Mouse (Mus musculus): Measurements from ENCODE around the gene 4933406M09Rik. TPM values are rescaled to one million over a fixed set of nuclear protein-coding genes. Genes with fewer than 3 reads are reported as not detected.

The 4933406M09Rik gene
- polyA plus RNA-seq, 3 experiments from 2014 or later = not detected

DNA sequence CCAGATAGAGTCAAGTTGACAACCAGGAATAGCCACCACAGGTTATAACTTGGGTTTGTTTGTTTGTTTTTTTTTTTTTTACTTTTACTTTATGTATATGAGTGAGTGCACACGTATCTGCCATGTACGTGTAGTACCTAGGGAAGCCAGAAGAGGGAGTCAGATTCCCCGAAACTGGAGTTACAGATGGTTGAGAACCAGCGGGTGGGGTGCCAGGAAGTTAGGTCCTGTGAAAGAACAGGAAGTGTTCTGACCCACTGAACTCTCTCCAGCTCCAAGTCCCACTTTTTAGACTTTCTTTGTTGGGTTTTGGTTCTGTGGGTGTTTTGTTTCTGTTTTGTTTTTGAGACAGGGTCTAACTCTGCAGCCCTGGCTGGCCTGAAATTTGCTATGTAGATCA is 49.7 kb downstream of the 4933406M09Rik start:
- ATAC-seq = no peak

DNA sequence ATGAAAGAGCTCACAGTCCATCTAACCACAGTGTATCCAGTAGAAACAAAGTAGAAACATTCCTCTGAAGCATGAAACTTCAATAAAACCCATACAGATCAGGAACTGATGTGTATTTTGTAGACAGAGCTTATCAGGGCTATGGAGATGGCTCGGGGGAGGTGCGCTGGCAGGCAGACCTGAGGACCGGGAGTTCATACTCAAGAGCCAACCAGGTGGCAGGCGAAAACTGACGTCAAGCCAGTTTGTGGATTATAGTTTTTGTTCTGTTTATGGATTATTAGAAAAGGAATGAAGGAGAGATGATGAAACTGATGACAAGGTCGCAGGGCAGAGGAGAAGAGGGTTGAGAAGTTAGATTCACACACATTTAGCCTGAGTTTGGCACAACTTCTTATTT is 54.7 kb downstream of the 4933406M09Rik start:
- ATAC-seq = no peak

Other genes starting within 250 kb of the 4933406M09Rik start
- under 1 TPM in 2 of 3 experiments, not detected in 1; 0.46 to 0.98 TPM for gene Chil1, start 203.8 kb upstream of the 4933406M09Rik start, polyA plus RNA-seq (2017; shearing (Covaris generic))
- gene Mybph, start 192.5 kb upstream of the 4933406M09Rik start, polyA plus RNA-seq (2017; shearing (Covaris generic)) = not detected
- not detected for gene Adora1, start 150.5 kb upstream of the 4933406M09Rik start, polyA plus RNA-seq (2017; shearing (Covaris generic))
- not detected for gene Myog, start 96.0 kb upstream of the 4933406M09Rik start, polyA plus RNA-seq (2017; shearing (Covaris generic))
- 1 to 10 TPM in 1 of 3 experiments, under 1 TPM in 1, not detected in 1; 0.24 to 1.4 TPM for gene Ppfia4, start 53.0 kb upstream of the 4933406M09Rik start, polyA plus RNA-seq (2017; shearing (Covaris generic))
- gene Tmem183a, start 24.0 kb upstream of the 4933406M09Rik start, polyA plus RNA-seq (2017; shearing (Covaris generic)) = 10 to 100 TPM; 25.8 to 26.9 (median 26.6) TPM
- gene Cyb5r1, start 19.6 kb downstream of the 4933406M09Rik start, polyA plus RNA-seq (2017; shearing (Covaris generic)) = 10 to 100 TPM; 15.3 to 29.6 (median 23.0) TPM
- 10 to 100 TPM; 25.7 to 45.5 (median 33.0) TPM for gene Adipor1, start 29.4 kb downstream of the 4933406M09Rik start, polyA plus RNA-seq (2017; shearing (Covaris generic))
- 10 to 100 TPM in 2 of 3 experiments, 1 to 10 TPM in 1; 8.7 to 15.5 (median 12.7) TPM for gene Klhl12, start 69.6 kb downstream of the 4933406M09Rik start, polyA plus RNA-seq (2017; shearing (Covaris generic))
- gene Rabif, start 108.7 kb downstream of the 4933406M09Rik start, polyA plus RNA-seq (2017; shearing (Covaris generic)) = 10 to 100 TPM; 40.2 to 42.7 (median 41.7) TPM
- gene Mgat4e, start 163.7 kb downstream of the 4933406M09Rik start, polyA plus RNA-seq (2017; shearing (Covaris generic)) = not detected
- 10 to 100 TPM in 2 of 3 experiments, 1 to 10 TPM in 1; 6.4 to 19.8 (median 16.5) TPM for gene Kdm5b, start 174.2 kb downstream of the 4933406M09Rik start, polyA plus RNA-seq (2017; shearing (Covaris generic))